Mouse (Mus musculus) c-Kit-positive CD71-positive TER-119-positive erythroid progenitor cells, embryonic 14.5 days (primary cell): ENCODE measurements at regions not wholly inside any gene's neighbourhood (a gene's known extent, or its start where the extent isn't known, plus 50 kb on each side); places are given as distances from the start of the nearest gene placed in this dataset.

Experiments used
- DNase-seq: peaks from one replicate; pipeline ENCODE4 v3.0.0-alpha.2; 2013; ENCODE audit warnings: low spot score

GRCm38 (mm10) chr6:133904501-133904900, 50.9 kb upstream of the Kap start:
- DNase-seq: peak; percentile 19

DNA sequence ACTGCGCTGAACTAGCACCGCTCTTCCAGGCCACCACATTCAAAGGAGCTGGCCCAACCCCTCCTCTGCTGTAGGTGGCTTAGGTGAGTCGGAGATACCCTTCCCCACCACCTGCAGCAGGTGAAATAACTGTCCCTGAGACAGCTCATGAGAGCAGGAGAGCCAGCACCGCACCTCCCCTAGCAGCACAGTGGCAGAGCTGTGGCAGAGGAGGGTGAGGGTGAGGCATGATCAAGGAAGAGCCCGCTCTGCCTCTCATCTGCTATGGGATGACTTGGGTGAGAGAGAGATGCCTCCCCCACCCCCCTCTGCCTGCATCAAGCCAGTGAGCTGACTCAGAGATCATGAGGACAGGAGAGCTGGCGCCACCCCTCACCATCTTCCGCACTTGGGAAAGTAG, 81.1 kb upstream of the Kap start:
- DNase-seq: no peak

GRCm38 (mm10) chr6:133935671-133936070, 82.1 kb upstream of the Kap start:
- DNase-seq: no peak

GRCm38 (mm10) chr6:133959902-133960634, 75.4 kb upstream of the Etv6 start:
- no peak for DNase-seq

DNA sequence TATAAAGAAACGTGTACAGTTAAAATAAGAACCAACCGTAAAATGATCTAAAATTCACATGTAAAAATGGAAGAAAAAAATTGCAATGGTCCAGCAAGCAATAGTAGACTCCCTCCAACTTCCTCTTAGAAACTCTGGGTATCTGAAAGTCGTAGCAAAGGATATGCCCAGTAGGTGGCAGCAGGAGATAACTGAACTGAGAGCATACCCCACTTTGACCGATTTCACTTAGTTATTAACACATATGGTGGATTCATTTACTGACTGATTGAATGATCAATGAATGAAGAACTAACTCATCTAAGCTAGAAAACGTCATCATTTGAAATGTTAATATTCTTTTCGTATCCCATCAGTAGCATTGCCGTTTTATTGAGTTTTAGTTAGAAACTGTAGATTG, 74.8 kb upstream of the Etv6 start:
- DNase-seq: peak; percentile 56

GRCm38 (mm10) chr6:133962641-133963040, 72.9 kb upstream of the Etv6 start:
- DNase-seq: no peak

DNA sequence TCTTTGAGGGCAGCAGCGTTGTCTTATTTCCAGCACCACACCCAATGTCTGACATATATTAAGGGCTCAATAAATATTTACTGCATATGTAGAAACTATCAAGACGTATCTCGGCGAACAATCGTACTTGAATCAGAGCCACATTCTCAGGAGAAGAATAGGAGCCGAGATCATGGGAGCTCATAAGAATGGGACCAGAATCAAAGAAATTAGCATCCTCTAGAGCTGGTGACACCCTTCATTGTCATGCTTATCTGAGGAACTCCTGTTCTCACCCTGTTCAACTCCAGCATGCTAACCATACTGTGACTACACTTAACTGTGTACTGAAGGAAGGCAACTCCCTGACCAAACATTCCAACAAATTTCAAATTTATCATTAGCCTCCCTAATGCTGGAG, 72.2 kb upstream of the Etv6 start:
- DNase-seq: no peak

GRCm38 (mm10) chr6:133967286-133967685, 68.2 kb upstream of the Etv6 start:
- DNase-seq: no peak

DNA sequence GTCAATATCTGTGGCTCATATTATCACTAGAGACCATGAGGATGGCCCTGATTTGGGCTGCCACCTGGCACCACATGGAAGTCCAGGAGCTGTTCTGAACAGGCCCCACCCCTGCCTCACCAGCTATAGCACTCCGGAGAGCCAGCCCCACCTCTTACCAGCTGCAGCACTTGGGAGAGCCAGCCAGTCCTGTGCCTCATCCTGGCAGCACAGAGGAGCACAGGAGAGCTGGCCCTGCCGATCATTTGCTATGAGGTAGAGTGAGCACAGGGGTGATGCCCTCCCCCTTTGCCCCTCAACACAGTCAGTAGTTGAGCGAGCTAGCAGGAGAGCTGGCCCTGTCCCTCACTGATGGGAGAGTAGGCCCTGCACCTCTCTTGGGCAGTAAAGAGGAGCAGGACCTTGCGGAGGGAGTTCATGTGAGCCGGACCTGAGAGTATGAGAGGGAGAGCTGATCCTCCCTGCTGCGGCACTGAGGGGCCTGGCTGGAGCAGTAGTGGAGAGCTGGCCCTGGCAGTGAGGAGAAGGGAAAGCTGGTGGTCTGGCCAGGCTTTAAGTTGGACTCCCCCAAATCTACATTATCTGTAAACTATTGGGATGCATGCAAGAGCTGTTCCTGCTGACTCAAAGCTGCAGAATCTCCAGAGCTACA, 63.3 kb upstream of the Etv6 start:
- DNase-seq: no peak

- DNase-seq: no peak
Measured at GRCm38 (mm10) chr6:133973205-133973838, 62.2 kb upstream of the Etv6 start.

- DNase-seq: no peak
Measured at GRCm38 (mm10) chr6:133975951-133976350, 59.5 kb upstream of the Etv6 start.

DNA sequence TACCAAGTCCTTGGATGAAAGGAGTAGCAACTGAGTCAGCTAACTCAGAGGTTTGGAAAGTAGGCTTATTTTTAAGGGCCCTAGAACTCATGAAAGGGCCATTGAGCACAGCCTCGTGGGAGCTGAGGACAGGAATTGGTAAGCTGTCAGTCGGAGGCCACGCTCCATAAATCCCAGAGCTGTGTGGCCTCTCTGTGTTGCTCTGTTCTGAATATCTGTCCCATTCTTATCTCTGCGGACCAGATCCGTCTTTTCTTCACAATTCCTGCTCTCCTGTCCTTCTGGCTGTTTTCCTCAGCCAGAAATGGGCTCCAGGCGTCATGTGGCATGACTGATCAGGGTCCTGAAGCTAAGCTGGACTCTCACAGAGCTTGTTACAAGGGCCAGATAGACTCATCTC, 58.6 kb upstream of the Etv6 start:
- no peak for DNase-seq

DNA sequence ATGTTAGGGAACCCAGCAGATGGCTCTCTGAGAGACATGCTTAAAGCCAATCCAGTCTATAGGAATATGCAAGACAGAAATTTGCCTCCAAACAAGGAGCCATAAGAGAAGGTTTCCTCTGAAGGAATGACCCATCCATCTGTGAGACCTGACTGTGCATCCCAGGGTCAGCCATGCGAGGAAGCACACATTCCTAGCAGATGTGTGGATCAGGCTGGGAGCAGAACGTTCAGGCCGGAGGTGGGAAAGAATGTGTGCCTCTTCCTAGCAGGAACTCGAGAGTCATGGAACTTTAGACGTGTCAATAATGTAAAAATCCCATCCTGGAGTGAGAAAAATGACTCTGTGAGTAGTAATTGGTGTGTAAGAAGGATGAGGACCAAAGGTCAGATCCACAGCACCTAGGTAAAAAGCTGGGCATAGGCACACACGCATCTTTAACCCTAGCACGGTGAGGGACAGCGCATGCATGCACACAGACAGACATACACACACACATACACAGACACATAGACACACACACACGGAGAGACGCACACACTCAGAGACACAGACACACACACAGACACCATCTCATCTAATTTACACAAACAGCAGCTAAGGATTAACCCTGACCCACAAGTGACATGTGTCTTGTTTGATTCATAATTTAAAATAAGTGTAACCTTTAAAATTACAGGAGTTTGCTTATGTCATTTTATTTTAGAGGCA, 51.5 kb upstream of the Etv6 start:
- DNase-seq: no peak

DNA sequence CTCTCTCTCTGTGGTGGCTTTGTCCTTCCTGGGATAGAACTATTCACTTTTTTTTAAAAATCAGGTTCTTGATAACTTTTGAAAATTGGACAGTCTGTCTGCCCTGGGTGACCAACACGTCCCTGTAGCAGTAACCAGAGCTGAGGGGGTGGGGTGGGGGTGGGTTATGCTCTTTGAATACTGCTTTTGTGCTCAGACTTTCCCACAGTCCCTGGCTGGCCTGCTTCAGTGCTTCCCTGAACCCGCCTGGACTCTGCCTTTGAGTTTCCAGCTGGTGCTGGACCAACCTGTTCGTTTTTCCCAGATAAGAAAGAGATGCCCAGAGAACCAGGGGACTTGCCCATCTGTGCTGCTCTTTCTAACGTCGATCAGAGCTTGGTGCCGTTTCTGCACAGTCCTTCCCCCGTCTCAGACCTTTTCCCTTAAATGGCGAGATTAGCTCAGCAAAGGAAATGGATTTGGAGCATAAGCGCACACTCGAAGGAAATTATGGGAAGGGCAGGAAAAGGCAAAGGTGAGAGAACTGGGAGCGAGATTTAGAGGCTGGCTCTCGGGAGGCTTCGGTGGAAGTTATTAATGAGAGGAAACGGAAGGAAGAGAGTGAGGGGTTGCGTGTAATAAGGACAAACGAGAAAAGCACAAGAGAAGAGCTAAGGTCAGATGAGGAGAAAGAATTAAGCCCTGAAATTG, 50.7 kb upstream of the Etv6 start:
- DNase-seq: no peak
